Mouse (Mus musculus) central nervous system, embryonic 11.5 days (tissue): ENCODE data around the gene Cep83. TPM values are rescaled to one million over a fixed set of nuclear protein-coding genes. Genes with fewer than 3 reads are reported as not detected.

Experiments
- polyA plus RNA-seq: library from polyadenylated mRNA; depleted of rRNA; stranded (reverse); fragments of >200 nt; gene quantifications from 2 replicates; pipeline ENCODE4 v1.2.3, GENCODE M21; 2012; rRNA removed

The Cep83 gene
- polyA plus RNA-seq: 31.9 and 39.6 TPM in 2 replicates

GRCm38 (mm10) chr10:94688420-94689175 lies at the start of gene Cep83:
TSS of gene Cep83 (plus strand) at chr10:94688654.

